Mouse (Mus musculus): ENCODE results near the gene Bfsp2. TPM values are rescaled to one million over a fixed set of nuclear protein-coding genes. Genes with fewer than 3 reads are reported as not detected.

Bfsp2 gene
- polyA plus RNA-seq, 1 experiment from 2014 or later, result 2.4 TPM

DNA sequence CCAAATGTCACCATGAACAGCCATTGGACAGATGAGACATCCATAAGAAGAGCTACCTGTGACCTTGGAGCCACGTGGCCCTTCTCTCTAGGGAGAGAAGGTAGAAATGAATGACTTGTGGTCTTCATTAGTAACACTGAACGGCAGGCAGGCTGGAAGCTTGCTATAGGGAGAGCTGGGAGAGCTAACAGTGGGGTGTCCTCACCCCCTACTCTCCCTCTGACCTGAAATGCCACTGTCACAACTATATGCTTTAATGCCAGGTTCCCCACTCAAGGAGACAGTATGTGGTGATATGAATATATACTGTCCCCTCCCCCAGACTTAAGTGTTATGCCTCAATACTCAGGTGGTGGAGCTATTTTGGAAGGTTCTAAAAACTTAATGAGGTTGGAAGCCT, 20.4 kb downstream of the Bfsp2 start:
- H3K4me2 ChIP-seq (ENCODE audit: low read depth, low read length), result no peak overlapping the region; the same call in 1 of the 2 replicates
- H3K4me1 ChIP-seq (ENCODE audit: control insufficient read depth, insufficient read depth, low read length), result no peaks in the 10 kb centered on the region

DNA sequence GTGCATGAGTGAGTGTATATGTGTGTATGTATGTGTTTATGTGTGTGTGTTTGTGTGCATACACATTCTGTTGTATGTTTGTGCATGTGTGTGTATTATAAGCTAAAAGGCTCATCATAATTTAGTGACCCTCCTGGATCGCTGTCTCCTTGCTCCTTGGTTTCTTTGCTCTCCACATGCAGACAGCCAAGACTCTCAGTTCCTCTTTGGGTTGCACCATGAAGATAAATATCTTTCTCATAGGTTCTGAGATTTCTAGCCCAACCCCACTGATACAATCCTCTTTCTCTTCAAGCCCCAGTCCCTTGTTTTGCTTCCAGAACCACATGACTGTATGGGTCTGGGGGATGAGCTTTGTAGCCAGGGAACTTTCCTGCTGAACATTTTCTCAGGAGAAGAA, 20.9 kb downstream of the Bfsp2 start:
- H3K4me2 ChIP-seq (ENCODE audit: low read depth, low read length), result no peak overlapping the region
- no peaks in the 10 kb centered on the region for H3K27me3 ChIP-seq (ENCODE audit: control insufficient read depth, insufficient read depth, low read length)
- DNase-seq (ENCODE audit: low spot score), result no peak
- 93% methylated on average over 1 of the region's 1 CpGs for WGBS
- H3K9me3 ChIP-seq (replicated peaks; ENCODE audit: control insufficient read depth, low read length), result no peaks in the 10 kb centered on the region
- no peaks in the 10 kb centered on the region for H3K4me1 ChIP-seq (ENCODE audit: control insufficient read depth, insufficient read depth, low read length)
- no peaks in the 10 kb centered on the region for H3K36me3 ChIP-seq (replicated peaks; ENCODE audit: control insufficient read depth, insufficient read depth, low read depth, low read length)
- ATAC-seq (replicated peaks; ENCODE audit: insufficient number of reproducible peaks, low FRiP score, low TSS enrichment, low read depth), result no peak
- H3K4me3 ChIP-seq (ENCODE audit: low read depth, low read length), result no peak overlapping the region
- no peak overlapping the region for H3K27ac ChIP-seq (replicated peaks; ENCODE audit: low read depth, low read length)
- H3K9ac ChIP-seq (replicated peaks; ENCODE audit: low read length), result no peak overlapping the region

More for the DNA sequence above, 20.4 kb downstream of the Bfsp2 start:
- H3K27ac ChIP-seq (replicated peaks; ENCODE audit: low read depth, low read length), result no peak overlapping the region
- ATAC-seq (replicated peaks; ENCODE audit: insufficient number of reproducible peaks, low FRiP score, low TSS enrichment, low read depth) (no peak), DNase-seq (ENCODE audit: low spot score) (no peak)
- no peak overlapping the region for H3K9ac ChIP-seq (replicated peaks; ENCODE audit: low read length)
- no peak overlapping the region for H3K4me3 ChIP-seq (ENCODE audit: low read depth, low read length)
- 48% methylated on average over 2 of the region's 2 CpGs for WGBS
- H3K36me3 ChIP-seq (replicated peaks; ENCODE audit: control insufficient read depth, insufficient read depth, low read depth, low read length), result no peaks in the 10 kb centered on the region
- H3K9me3 ChIP-seq (replicated peaks; ENCODE audit: control insufficient read depth, low read length), result no peaks in the 10 kb centered on the region
- no peaks in the 10 kb centered on the region for H3K27me3 ChIP-seq (ENCODE audit: control insufficient read depth, insufficient read depth, low read length)

DNA sequence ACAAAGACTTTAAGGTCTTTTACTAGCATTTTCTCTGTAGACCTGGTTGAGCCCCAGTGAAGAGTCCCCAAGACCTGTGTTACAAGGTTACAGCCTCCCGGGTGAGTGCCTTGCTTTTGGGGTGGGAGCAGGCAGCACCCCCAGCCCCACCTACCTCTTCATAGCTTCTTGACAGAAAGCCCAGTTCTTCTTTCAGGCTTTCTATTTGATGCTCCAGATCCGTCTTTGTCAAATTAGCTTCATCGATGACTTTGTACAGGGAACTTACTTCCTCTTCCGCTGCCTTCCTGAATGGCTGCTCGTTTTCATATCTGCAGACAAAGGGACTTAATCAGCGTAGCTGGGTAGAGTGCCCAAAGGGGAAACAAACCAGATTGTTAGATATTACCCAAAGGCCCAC, 30.6 kb downstream of the Bfsp2 start:
- Histone ChIP-seq H3K9ac (replicated peaks; ENCODE audit: low read length) (no peak overlapping the region), H3K36me3 (replicated peaks; ENCODE audit: control insufficient read depth, insufficient read depth, low read depth, low read length) (no peaks in the 10 kb centered on the region), H3K27me3 (ENCODE audit: control insufficient read depth, insufficient read depth, low read length) (no peaks in the 10 kb centered on the region), H3K4me1 (ENCODE audit: control insufficient read depth, insufficient read depth, low read length) (no peaks in the 10 kb centered on the region), H3K4me3 (ENCODE audit: low read depth, low read length) (no peak overlapping the region), H3K27ac (replicated peaks; ENCODE audit: low read depth, low read length) (no peak overlapping the region), H3K4me2 (ENCODE audit: low read depth, low read length) (no peak overlapping the region), H3K9me3 (replicated peaks; ENCODE audit: control insufficient read depth, low read length) (no peaks in the 10 kb centered on the region)
- DNase-seq (ENCODE audit: low spot score) (no peak), ATAC-seq (replicated peaks; ENCODE audit: insufficient number of reproducible peaks, low FRiP score, low TSS enrichment, low read depth) (no peak)
- WGBS, result 82% methylated on average over 6 of the region's 6 CpGs

DNA sequence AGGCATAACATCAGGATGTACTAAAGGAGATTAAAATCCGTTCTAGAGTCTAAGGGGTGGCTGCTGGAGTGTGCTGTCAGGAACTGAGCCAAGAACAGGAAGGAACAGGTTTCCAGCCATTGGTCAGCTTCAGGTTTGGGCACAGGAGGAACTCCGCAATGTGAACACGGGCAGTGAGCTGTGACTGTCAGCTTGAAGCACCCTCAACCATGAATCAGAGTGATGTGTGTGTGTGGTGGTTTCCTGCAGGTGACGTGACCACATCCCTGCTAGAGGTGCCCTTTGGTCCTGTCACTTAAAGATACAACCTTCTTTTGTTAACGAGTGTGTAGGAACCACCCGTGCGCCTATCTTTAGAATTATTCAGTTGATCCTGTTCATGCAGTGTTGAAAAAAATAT, 31.1 kb downstream of the Bfsp2 start:
- no peaks in the 10 kb centered on the region for H3K4me1 ChIP-seq (ENCODE audit: control insufficient read depth, insufficient read depth, low read length)
- no peaks in the 10 kb centered on the region for H3K27me3 ChIP-seq (ENCODE audit: control insufficient read depth, insufficient read depth, low read length)
- no peak overlapping the region for H3K27ac ChIP-seq (replicated peaks; ENCODE audit: low read depth, low read length)
- WGBS, result 81% methylated on average over 7 of the region's 7 CpGs
- DNase-seq (ENCODE audit: low spot score) (no peak), ATAC-seq (replicated peaks; ENCODE audit: insufficient number of reproducible peaks, low FRiP score, low TSS enrichment, low read depth) (no peak)
- no peak overlapping the region for H3K9ac ChIP-seq (replicated peaks; ENCODE audit: low read length)
- H3K36me3 ChIP-seq (replicated peaks; ENCODE audit: control insufficient read depth, insufficient read depth, low read depth, low read length), result no peaks in the 10 kb centered on the region
- H3K4me3 ChIP-seq (ENCODE audit: low read depth, low read length), result no peak overlapping the region
- H3K9me3 ChIP-seq (replicated peaks; ENCODE audit: control insufficient read depth, low read length), result no peaks in the 10 kb centered on the region
- no peak overlapping the region for H3K4me2 ChIP-seq (ENCODE audit: low read depth, low read length)

DNA sequence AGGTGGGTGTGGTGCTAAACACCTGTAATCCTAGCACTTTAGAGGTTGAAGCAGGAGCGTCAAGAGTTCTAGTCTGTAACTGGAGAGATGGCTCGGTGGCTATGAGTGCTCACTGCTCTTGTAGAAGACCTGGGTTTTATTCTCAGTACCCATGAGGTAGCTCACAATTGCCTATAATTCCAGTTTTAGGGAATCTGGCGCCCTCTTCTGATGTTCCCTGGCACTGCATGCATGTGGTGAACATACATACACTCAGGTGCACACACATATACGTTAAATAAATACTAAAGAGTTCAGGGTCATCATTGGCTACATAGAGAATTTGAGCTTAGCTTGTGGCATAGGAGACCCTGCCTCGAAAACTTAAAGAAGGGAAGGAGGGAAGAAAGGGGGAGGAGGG, 35.6 kb downstream of the Bfsp2 start:
- Histone ChIP-seq H3K9me3 (replicated peaks; ENCODE audit: control insufficient read depth, low read length) (no peaks in the 10 kb centered on the region), H3K4me3 (ENCODE audit: low read depth, low read length) (no peak overlapping the region), H3K9ac (replicated peaks; ENCODE audit: low read length) (no peak overlapping the region), H3K27ac (replicated peaks; ENCODE audit: low read depth, low read length) (no peak overlapping the region), H3K4me2 (ENCODE audit: low read depth, low read length) (no peak overlapping the region), H3K36me3 (replicated peaks; ENCODE audit: control insufficient read depth, insufficient read depth, low read depth, low read length) (no peaks in the 10 kb centered on the region), H3K27me3 (ENCODE audit: control insufficient read depth, insufficient read depth, low read length) (no peaks in the 10 kb centered on the region), H3K4me1 (ENCODE audit: control insufficient read depth, insufficient read depth, low read length) (peaks cover 5% of the 10 kb centered on the region; the same call in 1 of the 2 replicates)
- 89% methylated on average over 5 of the region's 5 CpGs for WGBS
- ATAC-seq (replicated peaks; ENCODE audit: insufficient number of reproducible peaks, low FRiP score, low TSS enrichment, low read depth) (no peak), DNase-seq (ENCODE audit: low spot score) (no peak)

DNA sequence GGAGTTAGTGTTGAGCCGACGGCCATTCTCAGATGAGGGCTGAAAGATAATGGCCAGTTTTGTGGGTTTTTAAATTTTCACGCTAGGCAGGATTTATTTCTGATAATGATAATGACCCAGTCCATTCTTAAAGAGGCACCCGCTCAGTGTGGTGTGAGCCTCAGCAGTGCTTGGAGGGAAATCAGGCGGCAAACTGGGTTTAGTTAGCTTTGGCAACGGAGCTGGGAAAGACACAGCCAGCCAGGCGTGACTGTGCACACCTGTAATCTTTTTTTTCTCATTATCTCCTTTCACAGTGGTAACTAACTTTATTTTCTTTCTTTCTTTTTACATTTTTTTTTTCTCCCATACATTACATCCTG, 36.4 kb downstream of the Bfsp2 start:
- Histone ChIP-seq H3K4me1 (ENCODE audit: control insufficient read depth, insufficient read depth, low read length) (peaks cover 5% of the 10 kb centered on the region; the same call in 1 of the 2 replicates), H3K9ac (replicated peaks; ENCODE audit: low read length) (no peak overlapping the region), H3K4me2 (ENCODE audit: low read depth, low read length) (no peak overlapping the region), H3K27ac (replicated peaks; ENCODE audit: low read depth, low read length) (no peak overlapping the region), H3K4me3 (ENCODE audit: low read depth, low read length) (no peak overlapping the region), H3K36me3 (replicated peaks; ENCODE audit: control insufficient read depth, insufficient read depth, low read depth, low read length) (no peaks in the 10 kb centered on the region), H3K9me3 (replicated peaks; ENCODE audit: control insufficient read depth, low read length) (no peaks in the 10 kb centered on the region), H3K27me3 (ENCODE audit: control insufficient read depth, insufficient read depth, low read length) (no peaks in the 10 kb centered on the region)
- DNase-seq (ENCODE audit: low spot score) (no peak), ATAC-seq (replicated peaks; ENCODE audit: insufficient number of reproducible peaks, low FRiP score, low TSS enrichment, low read depth) (no peak)
- 37% methylated on average over 7 of the region's 7 CpGs for WGBS

DNA sequence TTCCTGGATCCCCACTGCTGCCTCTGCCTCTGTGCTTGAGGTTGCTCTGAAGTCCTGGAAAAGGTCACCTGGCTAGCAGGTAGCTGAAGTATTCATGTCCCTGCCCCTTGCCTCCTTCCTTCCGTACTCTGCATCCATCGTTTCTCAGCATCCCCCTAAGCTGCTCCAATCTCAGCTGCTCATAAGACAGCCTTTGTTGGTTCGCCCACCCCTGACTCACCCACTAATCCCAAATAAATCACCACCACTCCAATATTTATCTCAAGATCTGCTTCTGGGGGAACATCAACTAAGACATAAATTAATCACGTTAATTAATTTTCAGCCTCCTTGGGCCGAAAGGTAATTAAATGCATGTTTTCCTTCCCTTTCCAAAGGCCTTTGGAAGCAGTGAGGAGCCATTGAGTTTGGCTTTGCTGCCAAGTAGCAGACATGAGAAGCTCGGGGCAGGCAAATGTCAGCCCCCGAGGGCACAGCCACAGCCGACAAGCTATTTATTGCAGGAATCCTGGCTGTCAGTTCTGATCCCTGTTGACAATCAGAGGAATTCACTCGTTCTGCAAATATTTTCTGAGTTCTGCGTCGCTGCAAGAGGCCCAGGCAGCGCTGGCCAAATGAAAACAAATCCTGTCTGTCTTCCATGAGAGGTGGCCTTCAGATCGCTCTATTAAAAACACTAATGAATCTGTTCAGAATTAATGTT, 36.9 kb downstream of the Bfsp2 start:
- Histone ChIP-seq H3K36me3 (replicated peaks; ENCODE audit: control insufficient read depth, insufficient read depth, low read depth, low read length) (no peaks in the 10 kb centered on the region), H3K9me3 (replicated peaks; ENCODE audit: control insufficient read depth, low read length) (no peaks in the 10 kb centered on the region), H3K27ac (replicated peaks; ENCODE audit: low read depth, low read length) (no peak overlapping the region), H3K27me3 (ENCODE audit: control insufficient read depth, insufficient read depth, low read length) (no peaks in the 10 kb centered on the region), H3K4me2 (ENCODE audit: low read depth, low read length) (peak overlapping the region; percentile 2), H3K4me1 (ENCODE audit: control insufficient read depth, insufficient read depth, low read length) (peaks cover 5% of the 10 kb centered on the region; the same call in 1 of the 2 replicates), H3K9ac (replicated peaks; ENCODE audit: low read length) (no peak overlapping the region), H3K4me3 (ENCODE audit: low read depth, low read length) (no peak overlapping the region)
- peak; percentile 70 for DNase-seq (ENCODE audit: low spot score)
- ATAC-seq (replicated peaks; ENCODE audit: insufficient number of reproducible peaks, low FRiP score, low TSS enrichment, low read depth), result no peak
- WGBS, result 17% methylated on average over 13 of the region's 13 CpGs

DNA sequence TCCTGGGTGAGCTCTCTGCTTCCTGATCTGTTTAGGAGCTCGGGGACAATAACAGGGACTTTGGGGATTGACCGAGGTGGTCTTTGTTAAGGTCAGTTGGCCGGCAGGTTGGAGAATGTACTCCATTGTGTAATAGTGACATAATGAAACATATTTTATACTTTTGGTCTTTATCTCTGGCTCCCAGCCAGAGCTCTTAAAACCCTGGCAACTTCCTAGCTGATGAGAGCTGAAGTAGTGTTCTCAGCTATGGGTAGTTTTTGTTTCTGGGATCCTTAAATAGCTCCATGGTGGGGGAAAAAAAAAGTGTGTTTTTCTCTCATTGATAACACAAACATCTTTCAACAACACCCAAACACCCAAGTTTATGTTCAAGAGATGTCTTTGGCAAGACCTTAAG, 39.6 kb downstream of the Bfsp2 start:
- DNase-seq (ENCODE audit: low spot score) (no peak), ATAC-seq (replicated peaks; ENCODE audit: insufficient number of reproducible peaks, low FRiP score, low TSS enrichment, low read depth) (no peak)
- 69% methylated on average over 3 of the region's 3 CpGs for WGBS
- no peak overlapping the region for H3K9ac ChIP-seq (replicated peaks; ENCODE audit: low read length)
- H3K27me3 ChIP-seq (ENCODE audit: control insufficient read depth, insufficient read depth, low read length), result no peaks in the 10 kb centered on the region
- no peaks in the 10 kb centered on the region for H3K9me3 ChIP-seq (replicated peaks; ENCODE audit: control insufficient read depth, low read length)
- peaks cover 5% of the 10 kb centered on the region; the same call in 1 of the 2 replicates for H3K4me1 ChIP-seq (ENCODE audit: control insufficient read depth, insufficient read depth, low read length)
- H3K4me2 ChIP-seq (ENCODE audit: low read depth, low read length), result no peak overlapping the region
- no peaks in the 10 kb centered on the region for H3K36me3 ChIP-seq (replicated peaks; ENCODE audit: control insufficient read depth, insufficient read depth, low read depth, low read length)
- H3K27ac ChIP-seq (replicated peaks; ENCODE audit: low read depth, low read length), result no peak overlapping the region
- no peak overlapping the region for H3K4me3 ChIP-seq (ENCODE audit: low read depth, low read length)

Data from embryonic facial prominence, embryonic 11.5 days (tissue).